Mouse (Mus musculus) effector memory CD4-positive, alpha-beta T cell, adult 5 months (primary cell): Measurements from ENCODE around the gene Tnip3. TPM values are rescaled to one million over a fixed set of nuclear protein-coding genes. Genes with fewer than 3 reads are reported as not detected.

ENCODE experiments used
- polyA plus RNA-seq: library from polyadenylated mRNA; unstranded; fragments of 100-300 nt; shearing (Covaris generic); gene quantifications from one replicate; pipeline ENCODE4 v1.2.1, GENCODE M21; 2017

The Tnip3 gene
- 1.6 TPM for polyA plus RNA-seq

DNA sequence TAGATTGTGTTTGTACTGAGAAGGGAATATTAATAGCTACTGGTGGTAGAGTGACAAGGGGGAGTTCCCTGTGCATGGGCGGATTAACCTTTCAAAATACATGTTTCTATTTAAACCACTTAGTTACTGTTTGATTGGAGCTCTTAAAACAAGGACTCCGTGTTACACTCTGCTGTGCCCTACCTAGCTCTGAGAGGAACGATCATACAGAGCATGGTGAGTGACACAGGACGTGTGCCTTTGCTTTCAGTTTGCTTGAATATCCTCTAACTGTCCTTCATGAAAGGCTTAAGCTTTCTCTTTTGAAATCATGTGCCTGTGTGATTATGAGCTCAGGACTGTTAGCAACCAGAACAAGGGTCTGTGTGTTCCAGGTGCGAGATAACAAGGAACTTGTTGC is at the start of gene Tnip3:
Gene Tnip3 (plus strand): TSS at position 122 of the 400 bp plus-strand sequence.

DNA sequence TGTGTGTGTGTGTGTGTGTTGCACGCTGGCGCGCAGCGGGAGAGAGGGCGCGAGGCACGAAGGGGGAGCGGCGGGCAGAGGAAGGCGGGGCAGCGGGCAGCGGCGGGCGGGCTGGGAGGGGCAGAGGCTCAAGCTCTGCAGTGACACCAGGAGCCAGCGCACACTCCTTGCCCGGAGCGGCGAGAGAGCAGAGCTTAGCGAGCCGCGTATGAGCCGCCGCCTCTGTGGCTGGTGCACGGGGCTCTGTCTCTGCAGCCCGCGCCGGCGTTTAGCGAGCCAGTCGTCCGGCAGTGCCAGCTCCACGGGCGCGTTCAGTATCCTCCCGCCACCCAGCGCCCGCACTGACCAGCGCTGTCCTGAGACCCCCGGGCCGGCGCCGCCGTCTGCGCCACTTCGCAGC is 146.3 kb downstream of the Tnip3 start, which contains the start of gene Ndnf:
Gene Ndnf (plus strand): TSS at position 140 of the 400 bp plus-strand sequence.

Other genes starting within 250 kb of the Tnip3 start
- gene C130060K24Rik, start 144.2 kb upstream of the Tnip3 start, polyA plus RNA-seq = not detected
- 7.8 TPM for gene Ndnf, start 146.3 kb downstream of the Tnip3 start, polyA plus RNA-seq